Mouse (Mus musculus) embryonic fibroblast, embryonic 13.5 days (primary cell): ENCODE measurements around the gene Fkrp. TPM values are rescaled to one million over a fixed set of nuclear protein-coding genes. Genes with fewer than 3 reads are reported as not detected.

Source experiments
- H3K27ac ChIP-seq: 2 replicates; pipeline ENCODE4 v1.5.1; 2012; ENCODE audit warnings: low read length, control low read depth, inconsistent platforms; ENCODE audit not compliant: insufficient read depth
- H3K4me1 ChIP-seq: 2 replicates; pipeline ENCODE4 v1.6.1; 2011; ENCODE audit warnings: low read length; ENCODE audit not compliant: control insufficient read depth, insufficient read depth
- H3K4me3 ChIP-seq: 2 replicates; pipeline ENCODE4 v1.5.1; 2011; ENCODE audit warnings: mild to moderate bottlenecking, control low read depth, low read length; ENCODE audit not compliant: insufficient read depth
- CTCF ChIP-seq: IDR thresholded peaks from 2 replicates; pipeline ENCODE4 v1.5.1; 2011; ENCODE audit warnings: mild to moderate bottlenecking, control low read depth, low read length, moderate library complexity, borderline replicate concordance; ENCODE audit not compliant: insufficient read depth
- POLR2A ChIP-seq: IDR thresholded peaks from 2 replicates; pipeline ENCODE4 v1.6.1; 2011; ENCODE audit warnings: low read depth, mild to moderate bottlenecking, control low read depth, low read length, moderate library complexity
- polyA plus RNA-seq: library from polyadenylated mRNA; stranded (reverse); fragments of >200 nt; gene quantifications from 2 replicates; pipeline ENCODE4 v1.2.4, GENCODE M21; 2011; ENCODE audit warnings: low read depth; ENCODE audit not compliant: missing spikeins, insufficient read length

The Fkrp gene
- polyA plus RNA-seq, 1 experiment = 25.2 TPM

GRCm38 (mm10) chr7:16819794-16820193 lies 3.3 kb upstream of the Fkrp start:
- no peak overlapping the region for H3K4me3 ChIP-seq
- peaks cover 7% of the 10 kb centered on the region; the same call in 1 of the 2 replicates for H3K4me1 ChIP-seq
- no peak overlapping the region for H3K27ac ChIP-seq
- TF ChIP-seq CTCF (no peak), POLR2A (no peak)

GRCm38 (mm10) chr7:16817693-16818092 lies 1.2 kb upstream of the Fkrp start:
- no peak overlapping the region for H3K27ac ChIP-seq
- H3K4me1 ChIP-seq = peaks cover 7% of the 10 kb centered on the region; the same call in 1 of the 2 replicates
- TF ChIP-seq POLR2A (no peak), CTCF (no peak)
- H3K4me3 ChIP-seq = peak overlapping the region; percentile 63

- H3K4me3 ChIP-seq = peak overlapping the region; percentile 63
- peak overlapping the region; percentile 51 for H3K27ac ChIP-seq
- peaks cover 7% of the 10 kb centered on the region; the same call in 1 of the 2 replicates for H3K4me1 ChIP-seq
- TF ChIP-seq CTCF = no peak
- TF ChIP-seq POLR2A = peak; percentile 45
These were observed 456 bp downstream of the Fkrp start for GRCm38 (mm10) chr7:16816078-16816474.

- H3K27ac ChIP-seq = peak within 1 kb of the TSS; percentile 51
- peak within 1 kb of the TSS; percentile 63 for H3K4me3 ChIP-seq
- TF ChIP-seq POLR2A (no peak), CTCF (no peak)
- peaks cover 7% of the 10 kb centered on the region; the same call in 1 of the 2 replicates for H3K4me1 ChIP-seq
These were observed 1.1 kb downstream of the Fkrp start, which contains the start of gene Strn4 for GRCm38 (mm10) chr7:16815351-16815941. Strn4 (plus strand) TSS chr7:16815889.

DNA sequence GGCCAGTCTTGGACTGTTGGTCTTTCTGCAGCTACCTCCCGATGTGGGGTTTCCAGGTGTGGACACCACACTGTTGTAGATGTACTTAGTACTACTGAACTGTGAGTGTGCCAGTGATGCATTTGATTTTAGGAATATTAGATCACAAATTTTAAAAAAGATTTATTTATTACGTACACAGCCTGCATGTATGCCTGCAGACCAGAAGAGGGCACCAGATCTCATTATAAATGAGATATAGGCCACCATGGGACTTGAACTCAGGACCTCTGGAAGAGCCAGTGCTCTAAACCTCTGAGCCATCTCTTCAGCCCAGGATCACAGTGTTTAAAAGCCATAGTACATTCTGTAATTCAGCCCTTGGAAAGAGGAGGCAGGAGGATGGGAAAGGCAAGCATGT lies 4.0 kb downstream of the Fkrp start:
- Histone ChIP-seq H3K4me3 (no peak overlapping the region), H3K4me1 (no peaks in the 10 kb centered on the region), H3K27ac (no peak overlapping the region)
- TF ChIP-seq POLR2A (no peak), CTCF (no peak)

DNA sequence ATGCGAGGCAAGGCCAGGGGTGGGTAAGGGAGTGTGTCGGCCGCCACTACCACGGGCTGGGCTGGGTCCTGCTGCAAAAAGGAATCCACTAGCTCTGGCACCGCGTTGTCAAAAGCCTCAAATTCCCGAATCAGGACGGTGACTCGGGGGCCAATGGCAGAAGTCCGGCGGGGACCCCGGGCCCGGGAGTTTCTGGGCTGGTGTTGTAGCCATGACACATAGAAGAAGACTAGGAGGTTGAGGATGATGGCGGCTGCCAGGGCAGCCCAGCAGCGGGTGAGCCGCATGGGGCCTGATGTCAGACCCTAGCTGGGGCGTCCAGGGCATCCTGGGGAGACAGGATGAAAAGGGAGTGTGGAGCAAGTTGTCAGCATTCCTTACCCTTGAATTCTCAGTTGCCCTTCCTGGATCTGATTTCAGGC lies 4.9 kb downstream of the Fkrp start:
- H3K4me3 ChIP-seq = no peak overlapping the region
- no peaks in the 10 kb centered on the region for H3K4me1 ChIP-seq
- H3K27ac ChIP-seq = no peak overlapping the region
- TF ChIP-seq POLR2A (no peak), CTCF (no peak)

DNA sequence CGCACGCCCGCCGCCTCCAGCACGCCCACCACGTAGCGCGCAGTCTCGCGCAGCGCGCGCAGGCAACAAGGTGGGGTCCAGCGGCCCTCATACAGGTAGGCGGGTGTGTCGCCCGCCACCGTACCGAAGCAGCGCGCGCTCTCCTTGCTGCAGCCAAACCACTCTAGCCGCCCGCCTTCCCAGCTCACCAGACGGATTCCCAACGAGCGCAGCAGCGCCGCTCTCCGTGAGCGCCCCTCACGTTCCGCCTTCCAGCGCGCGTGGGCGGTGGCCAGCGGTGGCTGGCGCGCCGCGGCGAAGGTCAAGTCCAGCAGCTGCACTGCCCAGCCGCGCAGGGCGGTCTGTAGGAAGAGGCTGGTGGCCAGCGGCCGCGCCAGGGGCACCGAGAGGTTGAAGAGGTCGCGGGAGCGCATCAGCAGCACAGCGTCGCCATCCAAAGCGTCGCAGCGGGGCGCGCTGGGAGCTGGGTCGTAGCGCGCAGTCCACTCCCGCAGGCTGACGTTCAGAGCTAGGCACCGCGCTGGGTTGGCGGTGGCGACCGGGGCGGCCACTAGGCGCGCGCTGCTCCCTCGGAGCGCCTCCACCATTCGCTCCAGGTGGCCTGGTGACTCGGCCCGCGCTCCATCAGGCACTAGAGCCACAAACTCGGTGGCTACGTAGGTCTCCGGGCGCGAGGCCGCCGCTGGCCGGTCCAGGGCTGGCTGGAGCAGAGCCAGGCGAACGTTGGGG lies 5.4 kb downstream of the Fkrp start:
- no peak overlapping the region for H3K27ac ChIP-seq

DNA sequence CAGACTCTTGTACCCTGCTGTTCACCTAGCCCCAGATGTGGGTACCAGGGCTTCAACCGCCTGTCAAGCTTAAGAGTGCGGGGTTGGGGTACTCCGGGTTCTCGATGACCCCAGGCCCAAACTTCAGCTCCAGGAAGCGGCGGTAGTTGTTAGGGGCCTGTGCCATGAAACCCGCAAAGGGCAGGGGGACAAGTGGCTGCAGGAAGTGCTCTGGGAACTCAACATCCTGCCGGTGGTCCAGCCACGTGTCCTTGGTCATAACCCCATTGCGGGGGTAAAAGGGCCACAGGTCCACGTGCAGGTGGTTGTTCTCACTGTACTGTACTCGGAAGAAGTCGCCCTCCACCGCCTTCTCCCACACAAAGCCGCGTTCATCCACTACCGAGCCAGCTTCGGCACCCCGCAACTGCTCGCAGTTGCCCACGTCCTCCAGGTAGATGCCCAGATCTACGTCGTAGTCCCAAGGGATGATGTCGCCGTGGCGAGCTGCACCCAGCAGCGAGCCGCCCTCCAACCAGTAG lies 6.1 kb downstream of the Fkrp start:
- TF ChIP-seq POLR2A (no peak), CTCF (no peak)
- Histone ChIP-seq H3K4me3 (no peak overlapping the region), H3K27ac (no peak overlapping the region), H3K4me1 (no peaks in the 10 kb centered on the region)

More for the DNA sequence above, 5.4 kb downstream of the Fkrp start:
- Histone ChIP-seq H3K4me1 (no peaks in the 10 kb centered on the region), H3K4me3 (no peak overlapping the region)
- TF ChIP-seq POLR2A = no peak
- no peak for TF ChIP-seq CTCF

DNA sequence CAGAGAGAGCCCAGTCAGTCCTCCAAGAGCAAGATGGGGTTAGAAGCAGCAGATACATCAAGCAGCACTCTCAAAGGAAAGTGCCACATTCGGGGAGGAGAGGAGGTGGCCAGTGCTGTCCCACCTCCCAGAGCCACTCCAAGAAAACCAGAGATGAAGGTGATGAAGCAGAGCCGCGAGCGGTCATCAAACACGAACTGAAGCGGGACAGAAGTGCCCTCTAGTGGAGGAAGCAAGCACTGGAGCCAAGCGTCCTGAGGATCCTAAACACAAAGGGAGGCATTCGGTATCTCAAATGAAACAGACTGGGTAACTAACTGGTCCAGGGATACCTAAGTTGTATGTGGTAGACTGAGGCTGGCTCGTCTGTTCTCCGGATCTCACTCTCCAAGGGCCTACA lies 6.8 kb downstream of the Fkrp start:
- Histone ChIP-seq H3K4me1 (no peaks in the 10 kb centered on the region), H3K4me3 (no peak overlapping the region), H3K27ac (no peak overlapping the region)
- TF ChIP-seq POLR2A = no peak
- TF ChIP-seq CTCF = peak; percentile 87

DNA sequence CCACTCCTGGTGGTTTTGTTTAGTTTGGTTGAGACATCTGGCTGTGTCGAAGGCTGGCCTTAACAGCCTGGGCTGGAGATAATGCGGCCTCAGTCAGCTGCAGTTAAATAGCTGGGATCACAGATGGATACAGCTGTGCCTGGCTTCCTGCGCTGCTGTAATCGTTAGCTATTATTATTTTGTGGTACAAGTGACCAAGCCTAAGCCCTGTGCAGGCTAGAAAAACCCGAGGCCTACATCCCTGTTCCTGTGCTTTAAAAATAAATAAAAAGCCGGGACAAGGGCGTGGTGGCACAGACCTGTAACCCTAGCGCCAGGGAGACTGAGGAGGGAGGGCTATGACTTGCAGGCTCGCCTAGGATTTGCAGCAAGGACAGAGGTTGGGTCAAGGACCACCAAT lies 7.9 kb downstream of the Fkrp start:
- H3K4me3 ChIP-seq = no peak overlapping the region
- no peak overlapping the region for H3K27ac ChIP-seq
- no peaks in the 10 kb centered on the region for H3K4me1 ChIP-seq
- no peak for TF ChIP-seq POLR2A
- no peak for TF ChIP-seq CTCF
